Mouse (Mus musculus) ovary, adult 18-20 months (tissue): ENCODE results near the gene Nudt3.

Source experiments
- DNase-seq: peaks from one replicate; pipeline ENCODE4 v3.0.0; 2022; ENCODE audit warnings: low spot score, mixed read lengths

Nudt3 gene

DNA sequence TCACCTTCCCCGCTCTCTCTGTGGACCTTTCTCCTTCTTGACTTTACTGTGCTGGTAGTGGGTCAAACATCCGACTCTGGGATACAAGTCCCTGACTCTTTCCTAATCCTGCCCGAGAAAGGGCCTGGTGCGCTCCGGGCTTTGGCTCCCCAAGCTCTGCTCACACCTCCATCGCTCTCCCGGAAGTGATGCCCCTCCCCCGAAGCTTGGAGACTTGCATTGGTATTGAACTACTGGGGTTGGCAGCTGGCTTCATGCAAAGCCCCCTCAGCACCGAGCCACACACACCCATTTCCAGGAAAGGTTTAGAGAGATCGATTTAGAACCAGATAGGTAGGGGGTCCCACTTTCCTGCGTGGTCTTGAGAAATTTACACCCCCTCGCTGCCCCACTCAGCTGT lies 77.3 kb downstream of the Nudt3 start:
- DNase-seq = no peak

DNA sequence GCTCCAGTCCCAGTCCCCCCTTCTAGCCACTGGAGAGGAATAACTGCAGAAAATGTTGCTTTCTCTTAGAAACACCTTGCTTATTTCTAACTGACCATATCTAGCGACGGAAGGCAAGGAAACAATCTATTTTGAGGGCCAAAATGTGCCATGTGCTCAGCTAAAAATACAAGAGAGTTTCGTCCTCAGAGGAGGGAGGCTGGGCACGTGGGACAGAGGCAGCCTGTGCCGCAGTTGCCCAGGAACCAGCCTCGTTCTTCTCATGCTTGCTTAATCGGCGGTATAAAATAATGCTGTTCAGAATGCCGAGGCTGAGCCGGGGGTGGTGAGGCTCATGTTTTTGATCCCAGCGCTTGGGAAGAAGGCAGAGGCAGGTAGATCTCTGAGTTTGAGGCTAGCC lies 78.7 kb downstream of the Nudt3 start:
- no peak for DNase-seq

DNA sequence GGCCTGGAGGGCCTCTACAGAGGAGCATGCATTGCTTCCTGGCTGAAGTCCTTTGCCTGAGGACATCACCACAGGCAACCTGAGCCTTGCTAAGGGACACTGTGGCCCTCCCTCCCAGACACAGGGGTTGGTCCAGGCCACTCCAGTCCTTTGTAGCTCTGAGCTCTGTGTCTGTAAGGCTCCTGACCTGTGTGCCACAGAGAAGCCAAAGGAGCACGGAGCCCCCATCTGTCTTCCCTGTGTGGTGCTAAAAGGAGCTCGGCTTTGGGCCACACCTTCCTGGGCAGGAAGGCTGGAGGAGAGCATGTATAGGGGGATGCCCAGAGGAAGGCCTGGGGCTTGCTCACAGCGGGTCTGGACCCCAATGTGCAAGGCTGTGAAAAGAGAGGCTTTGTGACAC lies 81.3 kb downstream of the Nudt3 start:
- DNase-seq = no peak

DNA sequence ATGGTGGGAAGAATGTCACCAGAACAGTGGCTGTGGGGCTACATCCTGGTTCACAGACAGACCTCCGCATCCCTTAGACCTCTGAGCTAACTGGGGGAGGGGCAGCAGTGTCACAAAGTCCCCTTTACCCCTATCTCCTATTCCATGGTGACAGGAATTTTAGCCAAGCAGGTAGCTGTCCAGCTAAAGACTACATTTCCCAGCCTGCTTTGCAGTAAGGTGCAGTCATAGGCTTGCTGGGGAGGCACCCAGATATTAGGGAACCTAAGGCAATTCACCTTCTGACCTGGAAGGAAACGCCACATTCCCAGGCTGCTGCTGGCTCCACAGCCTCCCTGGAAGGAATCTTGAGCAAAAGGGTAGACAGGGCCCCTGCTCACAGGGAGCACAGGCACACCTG lies 82.0 kb downstream of the Nudt3 start:
- no peak for DNase-seq

- peak; percentile 57 for DNase-seq
Observed at GRCm38 (mm10) chr17:27534718-27535117, 88.6 kb downstream of the Nudt3 start.

DNA sequence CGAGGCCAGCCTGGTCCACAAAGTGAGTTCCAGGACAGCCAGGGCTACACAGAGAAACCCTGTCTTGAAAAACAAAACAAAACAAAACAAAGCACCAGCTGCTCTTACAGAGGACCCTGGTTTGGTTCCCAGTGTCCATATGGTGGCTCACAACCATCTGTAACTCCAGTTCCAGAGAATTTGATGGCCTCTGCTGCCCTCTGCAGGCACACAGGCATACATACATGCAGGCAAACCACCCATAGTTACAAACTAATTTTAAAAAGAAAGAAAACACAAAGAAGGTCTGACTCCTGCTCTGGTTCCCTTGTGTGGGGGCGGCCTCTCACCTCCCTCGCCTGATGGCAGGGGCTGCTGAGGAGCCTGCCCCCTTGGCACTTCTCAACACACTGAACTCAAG lies 89.9 kb downstream of the Nudt3 start:
- DNase-seq = no peak

DNA sequence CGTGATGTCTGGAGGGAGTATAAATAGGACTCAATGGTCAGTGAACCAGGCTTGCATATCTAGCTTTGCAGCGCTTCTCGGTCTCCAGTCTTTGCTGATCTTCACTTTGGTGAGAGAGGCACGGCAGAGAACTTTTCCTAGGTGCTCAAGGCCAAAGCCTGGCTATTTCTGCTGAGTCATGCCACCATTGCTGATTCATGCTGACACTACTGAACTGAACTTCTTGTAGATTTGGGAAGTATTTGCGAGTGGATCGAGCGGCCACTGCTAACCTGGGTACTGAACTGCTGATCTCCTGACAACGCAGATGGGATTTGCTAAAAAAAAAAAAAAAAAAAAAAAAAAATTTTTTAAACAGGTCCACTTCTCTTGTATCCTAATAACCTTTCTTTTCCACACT lies 91.2 kb downstream of the Nudt3 start:
- no peak for DNase-seq
